ENCODE assay signal across 16 mouse cellular contexts in genomic region chr10:69756956-69757672, GRCm38 (mm10).
DNase-seq lines count a peak whose midpoint lies in the region; ATAC-seq and TF ChIP-seq lines count a peak whose summit lies in the region.
"Had no signal": no experiment of that assay in that cellular context is flagged by ENCODE, and none has a peak within 500 bp of the region (broad histone marks: within the 10 kb centered on the region; RNA-seq: fewer than 3 reads in every experiment).

No protein-coding gene starts in this region.

- no peaks in the 10 kb centered on the region for H3K4me1 ChIP-seq in intestine, embryonic 15.5 days (replicated peaks)
- no peaks in the 10 kb centered on the region for H3K4me1 ChIP-seq in intestine, postnatal 0 days (replicated peaks; ENCODE audit: control insufficient read depth, insufficient read depth, low read length)
- H3K4me1 ChIP-seq in lung, embryonic 14.5 days (ENCODE audit: insufficient read depth) = no peaks in the 10 kb centered on the region
- H3K4me1 ChIP-seq in neural tube, embryonic 15.5 days = peaks cover 17% of the 10 kb centered on the region
- H3K4me1 ChIP-seq: embryonic facial prominence, embryonic 13.5 days; midbrain, embryonic 12.5 days had no signal

- H3K36me3 ChIP-seq in intestine, embryonic 15.5 days = no peaks in the 10 kb centered on the region
- H3K36me3 ChIP-seq in intestine, postnatal 0 days (ENCODE audit: control insufficient read depth, insufficient read depth) = no peaks in the 10 kb centered on the region
- no peaks in the 10 kb centered on the region for H3K36me3 ChIP-seq in lung, embryonic 14.5 days (ENCODE audit: insufficient read depth)
- H3K36me3 ChIP-seq in neural tube, embryonic 15.5 days = no peaks in the 10 kb centered on the region
- H3K36me3 ChIP-seq: embryonic facial prominence, embryonic 13.5 days; midbrain, embryonic 12.5 days; neural tube, embryonic 12.5 days had no signal

- H3K4me2 ChIP-seq in intestine, embryonic 15.5 days (replicated peaks) = no peak overlapping the region
- H3K4me2 ChIP-seq in intestine, postnatal 0 days (replicated peaks; ENCODE audit: low read depth) = no peak overlapping the region
- H3K4me2 ChIP-seq in lung, embryonic 14.5 days = no peak overlapping the region
- H3K4me2 ChIP-seq in neural tube, embryonic 15.5 days = no peak overlapping the region
- H3K4me2 ChIP-seq: embryonic facial prominence, embryonic 13.5 days; midbrain, embryonic 12.5 days; neural tube, embryonic 12.5 days had no signal

- H3K9ac ChIP-seq in intestine, embryonic 15.5 days = no peak overlapping the region
- H3K9ac ChIP-seq in intestine, postnatal 0 days (ENCODE audit: low read depth, low read length) = no peak overlapping the region
- H3K9ac ChIP-seq in lung, embryonic 14.5 days = no peak overlapping the region
- H3K9ac ChIP-seq in neural tube, embryonic 15.5 days (replicated peaks) = no peak overlapping the region
- H3K9ac ChIP-seq: embryonic facial prominence, embryonic 13.5 days; liver, embryonic 14.5 days; midbrain, embryonic 12.5 days; neural tube, embryonic 12.5 days had no signal

- peak; percentile 28; the same call in 1 of the 2 replicates for ATAC-seq in intestine, embryonic 15.5 days
- ATAC-seq in intestine, postnatal 0 days = no peak
- ATAC-seq in lung, embryonic 14.5 days (ENCODE audit: insufficient read depth) = no peak
- no peak for ATAC-seq in neural tube, embryonic 15.5 days (ENCODE audit: low FRiP score)

- no peaks in the 10 kb centered on the region for H3K27me3 ChIP-seq in intestine, embryonic 15.5 days (replicated peaks)
- H3K27me3 ChIP-seq in intestine, postnatal 0 days (replicated peaks; ENCODE audit: control insufficient read depth, insufficient read depth, low read length) = no peaks in the 10 kb centered on the region
- no peaks in the 10 kb centered on the region for H3K27me3 ChIP-seq in lung, embryonic 14.5 days (ENCODE audit: insufficient read depth, low read length)
- H3K27me3 ChIP-seq in neural tube, embryonic 15.5 days (replicated peaks) = no peaks in the 10 kb centered on the region
- H3K27me3 ChIP-seq: embryonic facial prominence, embryonic 13.5 days; midbrain, embryonic 12.5 days; neural tube, embryonic 12.5 days had no signal

- H3K27ac ChIP-seq in intestine, embryonic 15.5 days = no peak overlapping the region
- H3K27ac ChIP-seq in intestine, postnatal 0 days (ENCODE audit: low read depth, low read length) = no peak overlapping the region
- no peak overlapping the region for H3K27ac ChIP-seq in lung, embryonic 14.5 days (ENCODE audit: low read depth)
- H3K27ac ChIP-seq in neural tube, embryonic 15.5 days (replicated peaks) = 0 out of 2 replicates have a peak overlapping the region, but pooled peaks have one; percentile 9
- H3K27ac ChIP-seq: embryonic facial prominence, embryonic 13.5 days; liver, embryonic 14.5 days; midbrain, embryonic 12.5 days; neural tube, embryonic 12.5 days had no signal

- peak; percentile 26 to 37 for DNase-seq in adrenal gland, postnatal 36 days
- DNase-seq in adrenal gland, postnatal 10 days = no peak
- peak; percentile 5 for DNase-seq in lung, embryonic 14.5 days
- DNase-seq in lung, adult 18-20 months = no peak
- DNase-seq in spleen, adult 18-20 months = no peak
- DNase-seq: B cell, adult 2 months; cerebellum, adult 11-12 months; left cerebral cortex, postnatal 4 days; lung, postnatal 36 days had no signal

- H3K4me3 ChIP-seq in intestine, embryonic 15.5 days (replicated peaks) = no peak overlapping the region
- no peak overlapping the region for H3K4me3 ChIP-seq in intestine, postnatal 0 days (ENCODE audit: low read depth, low read length)
- no peak overlapping the region for H3K4me3 ChIP-seq in lung, embryonic 14.5 days (ENCODE audit: low read depth, low read length)
- no peak overlapping the region for H3K4me3 ChIP-seq in neural tube, embryonic 15.5 days (replicated peaks)
- H3K4me3 ChIP-seq: embryonic facial prominence, embryonic 13.5 days; midbrain, embryonic 12.5 days; neural tube, embryonic 12.5 days had no signal

- TF ChIP-seq CTCF in intestine, postnatal 0 days (IDR thresholded peaks at IDR 0.05; ENCODE audit: low read depth) = no peak
- no peak for TF ChIP-seq CTCF in lung, embryonic 14.5 days (IDR thresholded peaks at IDR 0.05; ENCODE audit: low read depth)

- WGBS in intestine, embryonic 15.5 days = 53% methylated on average over 4 of the region's 4 CpGs
- WGBS in intestine, postnatal 0 days = 48% methylated on average over 4 of the region's 4 CpGs
- 59% methylated on average over 4 of the region's 4 CpGs for WGBS in lung, embryonic 14.5 days
- WGBS in neural tube, embryonic 15.5 days = 68% methylated on average over 4 of the region's 4 CpGs

- no peaks in the 10 kb centered on the region for H3K9me3 ChIP-seq in intestine, embryonic 15.5 days
- no peaks in the 10 kb centered on the region for H3K9me3 ChIP-seq in intestine, postnatal 0 days (ENCODE audit: control insufficient read depth)
- H3K9me3 ChIP-seq in lung, embryonic 14.5 days (ENCODE audit: low read depth, low read length) = no peaks in the 10 kb centered on the region
- no peaks in the 10 kb centered on the region for H3K9me3 ChIP-seq in neural tube, embryonic 15.5 days (replicated peaks)
- H3K9me3 ChIP-seq: embryonic facial prominence, embryonic 13.5 days; midbrain, embryonic 12.5 days; neural tube, embryonic 12.5 days had no signal

Comparison
In these comparisons a context has a peak if more than half of its experiments do, and no peak if none do; other contexts are left out.
1. DNase-seq: peak in adrenal gland, postnatal 36 days (2 of 2) and lung, embryonic 14.5 days (single experiment); none in adrenal gland, postnatal 10 days (single experiment), lung, adult 18-20 months (0 of 2) and spleen, adult 18-20 months (0 of 2).